ENCODE assay signal across 13 mouse cellular contexts in genomic region chr2:150735756-150736576, GRCm38 (mm10). TPM values are rescaled to one million over a fixed set of nuclear protein-coding genes. Genes with fewer than 3 reads are reported as not detected.
A peak's percentile ranks its signal among the peaks of the same experiment; 100 is the strongest.
DNase-seq lines count a peak whose midpoint lies in the region; ATAC-seq lines count a peak whose summit lies in the region.
"Had no signal": no experiment of that assay in that cellular context is flagged by ENCODE, and none has a peak within 500 bp of the region (broad histone marks: within the 10 kb centered on the region; RNA-seq: fewer than 3 reads in every experiment).

No protein-coding gene starts in this region.

- 24% methylated on average over 11 of the region's 11 CpGs for WGBS in hindbrain, embryonic 11.5 days
- 19% methylated on average over 11 of the region's 11 CpGs for WGBS in midbrain, embryonic 16.5 days

- H3K27me3 ChIP-seq in hindbrain, embryonic 11.5 days (ENCODE audit: control insufficient read depth, insufficient read depth, low read length) = peaks cover 13% of the 10 kb centered on the region; the same call in 1 of the 2 replicates
- no peaks in the 10 kb centered on the region; the same call in 1 of the 2 replicates for H3K27me3 ChIP-seq in midbrain, embryonic 16.5 days (ENCODE audit: control insufficient read depth, insufficient read depth, low read depth, low read length)
- H3K27me3 ChIP-seq: liver, embryonic 15.5 days had no signal

- no peaks in the 10 kb centered on the region for H3K36me3 ChIP-seq in hindbrain, embryonic 11.5 days (ENCODE audit: control insufficient read depth, insufficient read depth, low read length)
- no peaks in the 10 kb centered on the region for H3K36me3 ChIP-seq in midbrain, embryonic 16.5 days (ENCODE audit: control insufficient read depth, insufficient read depth, low read length)
- H3K36me3 ChIP-seq: liver, embryonic 15.5 days had no signal

- DNase-seq in ES-CJ7 (ENCODE audit: low read depth, low spot score) = peak; percentile 58
- DNase-seq in embryo, embryonic 11 days = peak; percentile 68
- DNase-seq in hindbrain, embryonic 11.5 days (ENCODE audit: low spot score) = peak; percentile 80
- no peak for DNase-seq in heart, adult 8-10 months (ENCODE audit: low spot score)
- no peak for DNase-seq in kidney, adult 9 months
- no peak for DNase-seq in kidney, adult 8-10 months
- DNase-seq: right cerebral cortex, postnatal 14 days had no signal

- 0 out of 2 replicates have a peak overlapping the region, but pooled peaks have one; percentile 19 for H3K27ac ChIP-seq in hindbrain, embryonic 11.5 days (ENCODE audit: low read depth, low read length)
- no peak overlapping the region for H3K27ac ChIP-seq in midbrain, embryonic 16.5 days (ENCODE audit: low read length)
- H3K27ac ChIP-seq: liver, embryonic 15.5 days had no signal

- H3K4me3 ChIP-seq in hindbrain, embryonic 11.5 days (ENCODE audit: low read depth, low read length) = no peak overlapping the region
- H3K4me3 ChIP-seq in midbrain, embryonic 16.5 days (ENCODE audit: low read depth, low read length) = no peak overlapping the region
- H3K4me3 ChIP-seq: liver, embryonic 15.5 days; megakaryocyte, embryonic 14.5 days had no signal

- peak; percentile 99 for ATAC-seq in hindbrain, embryonic 11.5 days (ENCODE audit: low FRiP score)
- ATAC-seq in midbrain, embryonic 16.5 days = peak; percentile 76

- H3K9me3 ChIP-seq in hindbrain, embryonic 11.5 days (ENCODE audit: control insufficient read depth, low read length) = no peaks in the 10 kb centered on the region
- no peaks in the 10 kb centered on the region for H3K9me3 ChIP-seq in midbrain, embryonic 16.5 days (replicated peaks; ENCODE audit: control insufficient read depth, low read length, poor library complexity, severe bottlenecking)
- H3K9me3 ChIP-seq: liver, embryonic 15.5 days; megakaryocyte, embryonic 14.5 days had no signal

- no peaks in the 10 kb centered on the region for H3K4me1 ChIP-seq in hindbrain, embryonic 11.5 days (replicated peaks; ENCODE audit: control insufficient read depth, insufficient read depth, low read length)
- no peaks in the 10 kb centered on the region for H3K4me1 ChIP-seq in midbrain, embryonic 16.5 days (ENCODE audit: control insufficient read depth, insufficient read depth, low read length)
- H3K4me1 ChIP-seq: liver, embryonic 15.5 days; megakaryocyte, embryonic 14.5 days had no signal

- H3K9ac ChIP-seq in hindbrain, embryonic 11.5 days (ENCODE audit: low read depth, low read length) = no peak overlapping the region
- no peak overlapping the region for H3K9ac ChIP-seq in midbrain, embryonic 16.5 days (ENCODE audit: low read depth, low read length)
- H3K9ac ChIP-seq: liver, embryonic 15.5 days had no signal

- H3K4me2 ChIP-seq in hindbrain, embryonic 11.5 days (replicated peaks; ENCODE audit: low read depth, low read length) = 0 out of 2 replicates have a peak overlapping the region, but pooled peaks have one; percentile 0
- H3K4me2 ChIP-seq in midbrain, embryonic 16.5 days (ENCODE audit: low read length) = no peak overlapping the region
- H3K4me2 ChIP-seq: liver, embryonic 15.5 days had no signal

RNA-seq across cellular contexts. Expression of gene Entpd6, which starts 12.9 kb away (rescaled TPM):
- polyA plus RNA-seq in hindbrain, embryonic 11.5 days (2014; fragmentation: Nextera tagmentation; extraction: Ambion mirVana) = 24.2 and 25.6 TPM in 2 replicates
- 75.3 and 85.7 TPM in 2 replicates for polyA plus RNA-seq in midbrain, embryonic 16.5 days (2015; fragmentation: Nextera tagmentation; extraction: Ambion mirVana)
- 10 to 100 TPM; 15.1 to 19.9 (median 17.4) TPM for total RNA-seq in heart, adult 8-10 months (2022)

RNA-seq across cellular contexts. Expression of gene Vsx1, which starts 46.8 kb away (rescaled TPM):
- polyA plus RNA-seq in hindbrain, embryonic 11.5 days (2014; fragmentation: Nextera tagmentation; extraction: Ambion mirVana) = 1.1 and 1.9 TPM in 2 replicates
- polyA plus RNA-seq in midbrain, embryonic 16.5 days (2015; fragmentation: Nextera tagmentation; extraction: Ambion mirVana) = 0.06 and 0.07 TPM in 2 replicates
- under 1 TPM; 0.09 to 0.13 (median 0.12) TPM for total RNA-seq in heart, adult 8-10 months (2022)
- total RNA-seq: gastrocnemius, adult 8-10 months; hematopoietic stem cell, adult 5-6 weeks; MEL had no signal
- polyA plus RNA-seq: liver, embryonic 15.5 days had no signal

RNA-seq across cellular contexts. Expression of gene Pygb, which starts 50.6 kb away (rescaled TPM):
- polyA plus RNA-seq in hindbrain, embryonic 11.5 days (2014; fragmentation: Nextera tagmentation; extraction: Ambion mirVana) = 29.8 and 35.3 TPM in 2 replicates
- polyA plus RNA-seq in midbrain, embryonic 16.5 days (2015; fragmentation: Nextera tagmentation; extraction: Ambion mirVana) = 108 and 133 TPM in 2 replicates
- total RNA-seq in heart, adult 8-10 months (2022) = 100 to 1,000 TPM; 547 to 617 (median 604) TPM

Comparison
In these comparisons a context has a peak if more than half of its experiments do, and no peak if none do; other contexts are left out.
1. DNase-seq: peak in ES-CJ7 (single experiment), embryo, embryonic 11 days (single experiment) and hindbrain, embryonic 11.5 days (single experiment); none in heart, adult 8-10 months (single experiment), kidney, adult 9 months (single experiment) and kidney, adult 8-10 months (0 of 2).